ENCODE assay signal across 22 mouse cellular contexts in genomic region chr1:180307661-180308060, GRCm38 (mm10). TPM values are rescaled to one million over a fixed set of nuclear protein-coding genes. Genes with fewer than 3 reads are reported as not detected.
DNase-seq lines count a peak whose midpoint lies in the region; ATAC-seq and TF ChIP-seq lines count a peak whose summit lies in the region.
"Had no signal": no experiment of that assay in that cellular context is flagged by ENCODE, and none has a peak within 500 bp of the region (broad histone marks: within the 10 kb centered on the region; RNA-seq: fewer than 3 reads in every experiment).

No protein-coding gene starts in this region.

- intact Hi-C loops in heart, postnatal 36 days (cut with DNase I), result no loop called here

- H3K4me2 ChIP-seq in hindbrain, postnatal 0 days (ENCODE audit: low read depth, low read length), result no peak overlapping the region
- H3K4me2 ChIP-seq in hindbrain, embryonic 16.5 days (ENCODE audit: low read length), result no peak overlapping the region
- H3K4me2 ChIP-seq in intestine, embryonic 16.5 days (ENCODE audit: low read depth, low read length), result no peak overlapping the region
- no peak overlapping the region for H3K4me2 ChIP-seq in liver, embryonic 12.5 days
- H3K4me2 ChIP-seq: forebrain, embryonic 13.5 days; hindbrain, embryonic 12.5 days; neural tube, embryonic 12.5 days had no signal

- DNase-seq in hindbrain, postnatal 0 days (ENCODE audit: low spot score), result peak; percentile 11
- peak; percentile 42 for DNase-seq in Muller cell, postnatal 12 days (ENCODE audit: inconsistent ontology term)
- DNase-seq in brain, embryonic 14.5 days (ENCODE audit: low read depth), result peak; percentile 29
- no peak for DNase-seq in heart, postnatal 36 days
- no peak for DNase-seq in retina, embryonic 14.5 days (ENCODE audit: low spot score)
- DNase-seq: cerebellum, adult 11-12 months; cerebellum, postnatal 25 days; gastrocnemius, postnatal 14 days; kidney, adult 11 months; liver; liver, postnatal 0 days; lung, postnatal 4 days; right cerebral cortex, adult 18-20 months; thymus, adult 2 months had no signal

- H3K4me3 ChIP-seq in hindbrain, postnatal 0 days (ENCODE audit: low read length), result no peak overlapping the region
- H3K4me3 ChIP-seq in hindbrain, embryonic 16.5 days (ENCODE audit: low read length), result no peak overlapping the region
- H3K4me3 ChIP-seq in intestine, embryonic 16.5 days (ENCODE audit: low read length), result no peak overlapping the region
- H3K4me3 ChIP-seq in liver, embryonic 12.5 days, result no peak overlapping the region
- H3K4me3 ChIP-seq: forebrain, embryonic 13.5 days; hindbrain, embryonic 12.5 days; midbrain, embryonic 10.5 days; neural tube, embryonic 12.5 days had no signal

- H3K36me3 ChIP-seq in hindbrain, postnatal 0 days (ENCODE audit: insufficient read depth, low read length), result no peaks in the 10 kb centered on the region
- H3K36me3 ChIP-seq in hindbrain, embryonic 16.5 days (ENCODE audit: control insufficient read depth, insufficient read depth, low read length), result no peaks in the 10 kb centered on the region
- no peaks in the 10 kb centered on the region for H3K36me3 ChIP-seq in intestine, embryonic 16.5 days (ENCODE audit: control insufficient read depth, insufficient read depth, low read length)
- H3K36me3 ChIP-seq in liver, embryonic 12.5 days, result no peaks in the 10 kb centered on the region
- H3K36me3 ChIP-seq: hindbrain, embryonic 12.5 days; midbrain, embryonic 10.5 days; neural tube, embryonic 12.5 days had no signal

- H3K27ac ChIP-seq in hindbrain, postnatal 0 days, result no peak overlapping the region
- H3K27ac ChIP-seq in hindbrain, embryonic 16.5 days (ENCODE audit: low read depth, low read length), result no peak overlapping the region
- no peak overlapping the region for H3K27ac ChIP-seq in intestine, embryonic 16.5 days (ENCODE audit: low read length)
- no peak overlapping the region for H3K27ac ChIP-seq in liver, embryonic 12.5 days
- H3K27ac ChIP-seq: forebrain, embryonic 13.5 days; hindbrain, embryonic 12.5 days; midbrain, embryonic 10.5 days; neural tube, embryonic 12.5 days had no signal

- H3K9me3 ChIP-seq in hindbrain, postnatal 0 days (ENCODE audit: low read length), result no peaks in the 10 kb centered on the region
- no peaks in the 10 kb centered on the region for H3K9me3 ChIP-seq in hindbrain, embryonic 16.5 days (ENCODE audit: control insufficient read depth, low read length)
- no peaks in the 10 kb centered on the region for H3K9me3 ChIP-seq in intestine, embryonic 16.5 days (ENCODE audit: control insufficient read depth, low read length)
- no peaks in the 10 kb centered on the region for H3K9me3 ChIP-seq in liver, embryonic 12.5 days (replicated peaks)
- H3K9me3 ChIP-seq: forebrain, embryonic 13.5 days; hindbrain, embryonic 12.5 days; midbrain, embryonic 10.5 days; neural tube, embryonic 12.5 days had no signal

- no peak overlapping the region for H3K9ac ChIP-seq in hindbrain, postnatal 0 days (replicated peaks; ENCODE audit: low read length)
- H3K9ac ChIP-seq in hindbrain, embryonic 16.5 days (ENCODE audit: low read depth, low read length), result no peak overlapping the region
- no peak overlapping the region for H3K9ac ChIP-seq in intestine, embryonic 16.5 days (ENCODE audit: low read depth, low read length)
- H3K9ac ChIP-seq in liver, embryonic 12.5 days, result no peak overlapping the region
- H3K9ac ChIP-seq: forebrain, embryonic 13.5 days; hindbrain, embryonic 12.5 days; liver, postnatal 0 days; neural tube, embryonic 12.5 days had no signal

- TF ChIP-seq POLR2A in brain, embryonic 14.5 days (IDR thresholded peaks at IDR 0.05; ENCODE audit: borderline replicate concordance, extremely low read depth, insufficient read depth, insufficient read length, poor library complexity, severe bottlenecking), result no peak

- 25% methylated on average over 2 of the region's 2 CpGs for WGBS in hindbrain, postnatal 0 days
- 53% methylated on average over 2 of the region's 2 CpGs for WGBS in hindbrain, embryonic 16.5 days
- WGBS in intestine, embryonic 16.5 days, result 48% methylated on average over 2 of the region's 2 CpGs
- WGBS in liver, embryonic 12.5 days (ENCODE audit: insufficient replicate concordance), result 73% methylated on average over 2 of the region's 2 CpGs

- no peak for TF ChIP-seq CTCF in hindbrain, postnatal 0 days (IDR thresholded peaks at IDR 0.05; ENCODE audit: low read depth)
- no peak for TF ChIP-seq CTCF in brain, embryonic 14.5 days (IDR thresholded peaks at IDR 0.05; ENCODE audit: borderline replicate concordance, extremely low read depth, insufficient read depth, insufficient read length)

- no peaks in the 10 kb centered on the region; the same call in 1 of the 2 replicates for H3K4me1 ChIP-seq in hindbrain, postnatal 0 days (ENCODE audit: insufficient read depth, low read length)
- peaks cover 4% of the 10 kb centered on the region for H3K4me1 ChIP-seq in hindbrain, embryonic 16.5 days (ENCODE audit: control insufficient read depth, insufficient read depth, low read depth, low read length)
- peaks cover 8% of the 10 kb centered on the region for H3K4me1 ChIP-seq in intestine, embryonic 16.5 days (ENCODE audit: control insufficient read depth, insufficient read depth, low read length)
- peaks cover 28% of the 10 kb centered on the region for H3K4me1 ChIP-seq in liver, embryonic 12.5 days

- ATAC-seq in hindbrain, postnatal 0 days, result no peak
- no peak for ATAC-seq in hindbrain, embryonic 16.5 days
- ATAC-seq in intestine, embryonic 16.5 days, result peak; percentile 47; the same call in 1 of the 2 replicates
- no peak for ATAC-seq in liver, embryonic 12.5 days
- ATAC-seq: activated CD4-positive, CD25-positive, alpha-beta regulatory T cell, adult 4 months; forebrain, embryonic 13.5 days; liver, postnatal 0 days had no signal

- no peaks in the 10 kb centered on the region for H3K27me3 ChIP-seq in hindbrain, postnatal 0 days (ENCODE audit: insufficient read depth, low read length)
- H3K27me3 ChIP-seq in hindbrain, embryonic 16.5 days (replicated peaks; ENCODE audit: control insufficient read depth, insufficient read depth, low read length), result no peaks in the 10 kb centered on the region
- no peaks in the 10 kb centered on the region for H3K27me3 ChIP-seq in intestine, embryonic 16.5 days (replicated peaks; ENCODE audit: control insufficient read depth, insufficient read depth, low read length)
- H3K27me3 ChIP-seq in liver, embryonic 12.5 days (replicated peaks), result peaks cover 10% of the 10 kb centered on the region; the same call in 1 of the 2 replicates
- H3K27me3 ChIP-seq: forebrain, embryonic 13.5 days; hindbrain, embryonic 12.5 days; neural tube, embryonic 12.5 days had no signal

RNA-seq across cellular contexts. Expression of gene Itpkb, which starts 22.6 kb away (rescaled TPM):
- 16.9 and 19.0 TPM in 2 replicates for total RNA-seq in hindbrain, postnatal 0 days (2014; rRNA removed)
- 4.1 and 4.8 TPM in 2 replicates for polyA plus RNA-seq in hindbrain, postnatal 0 days (2015; fragmentation: Nextera tagmentation; extraction: Ambion mirVana)
- polyA plus RNA-seq in hindbrain, embryonic 16.5 days (2015; fragmentation: Nextera tagmentation; extraction: Ambion mirVana), result 3.8 and 4.0 TPM in 2 replicates
- polyA plus RNA-seq in brain, embryonic 14.5 days (2012; rRNA removed), result 3.0 and 6.3 TPM in 2 replicates
- polyA plus RNA-seq in intestine, embryonic 16.5 days (2015; fragmentation: Nextera tagmentation; extraction: Ambion mirVana), result 5.1 TPM in 2 replicates
- total RNA-seq in heart, postnatal 36 days (2021), result 10 to 100 TPM; 55.1 to 60.7 TPM
- polyA plus RNA-seq in liver, embryonic 12.5 days (2016; fragmentation: Nextera tagmentation; extraction: Ambion mirVana), result 4.0 and 4.3 TPM in 2 replicates

RNA-seq across cellular contexts. Expression of gene Psen2, which starts 44.4 kb away (rescaled TPM):
- total RNA-seq in hindbrain, postnatal 0 days (2014; rRNA removed), result 26.6 and 33.5 TPM in 2 replicates
- polyA plus RNA-seq in hindbrain, postnatal 0 days (2015; fragmentation: Nextera tagmentation; extraction: Ambion mirVana), result 23.2 and 23.7 TPM in 2 replicates
- 17.7 and 22.2 TPM in 2 replicates for polyA plus RNA-seq in hindbrain, embryonic 16.5 days (2015; fragmentation: Nextera tagmentation; extraction: Ambion mirVana)
- polyA plus RNA-seq in brain, embryonic 14.5 days (2012; rRNA removed), result 17.9 and 19.6 TPM in 2 replicates
- polyA plus RNA-seq in intestine, embryonic 16.5 days (2015; fragmentation: Nextera tagmentation; extraction: Ambion mirVana), result 22.6 and 25.2 TPM in 2 replicates
- total RNA-seq in heart, postnatal 36 days (2021), result 10 to 100 TPM; 13.2 to 15.8 TPM
- polyA plus RNA-seq in liver, embryonic 12.5 days (2016; fragmentation: Nextera tagmentation; extraction: Ambion mirVana), result 20.9 and 21.3 TPM in 2 replicates

Comparison
In these comparisons a context has a peak if more than half of its experiments do, and no peak if none do; other contexts are left out.
1. DNase-seq: peak in hindbrain, postnatal 0 days (single experiment), Muller cell, postnatal 12 days (single experiment) and brain, embryonic 14.5 days (single experiment); none in heart, postnatal 36 days (0 of 2) and retina, embryonic 14.5 days (single experiment).